Mouse (Mus musculus): ENCODE results near the gene Myadm.

Gene Myadm

DNA sequence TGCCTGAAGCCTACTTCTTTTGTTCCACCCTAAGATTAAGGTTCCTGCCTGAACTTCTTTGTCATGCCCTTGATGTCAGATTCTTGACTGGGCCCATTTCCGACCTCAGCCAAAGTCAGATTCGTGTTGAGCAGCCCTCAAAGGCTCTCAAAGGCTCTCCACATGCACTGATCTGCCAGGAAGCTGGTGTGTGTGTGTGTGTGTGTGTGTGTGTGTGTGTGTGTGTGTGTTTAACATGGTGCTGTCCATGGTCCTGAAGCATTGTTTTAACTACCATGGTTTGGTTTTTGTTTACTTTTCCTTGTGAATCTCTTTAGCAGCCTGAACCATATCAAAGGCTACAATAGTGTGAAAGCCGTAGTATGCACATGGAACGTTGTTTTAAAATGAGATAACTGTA lies 39.1 kb downstream of the Myadm start:
- DNase-seq = no peak

DNA sequence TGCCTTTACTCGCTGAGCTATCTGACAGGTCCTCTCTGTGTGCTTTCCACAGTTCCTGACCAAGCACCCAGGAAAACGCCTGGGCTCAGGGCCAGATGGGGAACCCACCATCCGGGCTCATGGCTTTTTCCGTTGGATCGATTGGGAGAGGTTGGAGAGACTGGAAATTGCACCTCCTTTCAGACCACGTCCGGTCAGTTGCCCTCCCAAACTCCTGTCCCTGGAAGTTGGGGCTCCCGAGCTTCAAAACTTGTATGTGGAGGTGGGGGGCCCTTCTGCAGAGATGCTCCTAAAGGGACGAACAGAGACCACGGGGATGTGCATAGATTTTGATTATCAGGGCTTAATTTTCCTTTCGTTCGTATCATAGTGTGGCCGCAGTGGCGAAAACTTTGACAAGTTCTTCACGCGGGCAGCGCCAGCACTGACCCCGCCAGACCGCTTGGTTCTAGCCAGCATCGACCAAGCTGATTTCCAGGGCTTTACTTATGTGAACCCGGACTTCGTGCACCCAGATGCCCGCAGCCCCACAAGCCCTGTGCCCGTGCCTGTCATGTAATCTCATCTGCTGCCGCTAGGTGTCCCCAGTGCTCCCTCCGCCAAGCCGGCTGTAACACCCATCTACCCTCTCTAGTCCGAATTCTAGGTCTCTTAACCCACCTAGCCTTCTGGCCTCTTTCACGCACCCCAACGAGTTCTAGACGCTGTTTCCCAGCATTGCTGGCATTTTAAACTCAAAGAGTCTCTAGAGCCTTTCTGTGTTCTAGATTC lies 41.1 kb downstream of the Myadm start:
- DNase-seq = peak; percentile 68 to 87

DNA sequence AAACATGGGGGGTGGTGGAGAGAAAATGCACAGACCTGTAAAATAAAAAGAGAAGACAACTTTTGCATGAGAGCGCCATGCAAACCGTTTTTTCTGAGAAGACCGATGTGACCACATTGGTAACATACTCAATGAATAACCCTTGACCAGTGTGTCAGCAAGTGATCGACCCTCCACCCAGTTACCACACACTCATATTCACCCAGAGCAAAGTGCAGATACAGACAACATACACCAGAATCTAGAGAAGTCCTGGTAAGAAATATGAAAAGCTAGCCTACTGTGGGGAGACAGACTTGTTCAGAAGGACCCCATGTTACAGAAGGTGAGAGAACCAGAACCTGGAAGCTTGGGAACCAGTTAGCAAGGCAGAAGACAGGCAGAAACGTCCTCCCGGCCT lies 42.3 kb downstream of the Myadm start:
- DNase-seq = no peak

DNA sequence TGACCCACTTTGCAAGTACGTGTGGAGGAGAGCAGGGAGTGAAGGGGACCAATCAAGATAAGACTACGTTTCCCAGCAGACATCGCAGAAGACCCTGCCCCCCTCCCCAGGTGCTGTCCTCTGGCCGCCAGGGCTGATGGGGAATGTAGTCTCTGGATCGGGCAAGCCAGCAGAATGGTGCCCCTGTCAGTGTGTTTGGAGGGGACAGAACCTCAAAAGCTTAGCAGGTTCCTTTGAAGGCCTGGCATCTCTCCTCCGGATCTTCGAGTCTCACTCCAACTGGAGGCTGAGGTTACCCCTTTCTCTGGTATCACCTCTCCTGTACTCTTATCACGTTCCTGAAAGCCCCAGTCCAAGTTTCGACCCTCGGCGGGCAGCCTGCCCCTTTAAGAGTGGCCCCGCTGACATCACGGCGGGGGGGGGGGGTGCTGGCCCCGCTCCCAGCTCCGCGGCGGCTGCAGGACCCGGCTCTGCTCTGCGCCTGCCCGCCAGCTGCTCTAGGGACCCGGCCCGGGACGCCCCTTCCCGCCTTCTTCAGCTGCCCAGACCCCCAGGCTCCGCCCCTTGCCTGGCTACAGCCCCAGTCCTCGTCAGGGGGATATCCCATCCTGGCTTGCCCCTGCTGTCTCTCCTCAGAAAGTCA lies 42.8 kb downstream of the Myadm start:
- DNase-seq = peak; percentile 42 to 61

DNA sequence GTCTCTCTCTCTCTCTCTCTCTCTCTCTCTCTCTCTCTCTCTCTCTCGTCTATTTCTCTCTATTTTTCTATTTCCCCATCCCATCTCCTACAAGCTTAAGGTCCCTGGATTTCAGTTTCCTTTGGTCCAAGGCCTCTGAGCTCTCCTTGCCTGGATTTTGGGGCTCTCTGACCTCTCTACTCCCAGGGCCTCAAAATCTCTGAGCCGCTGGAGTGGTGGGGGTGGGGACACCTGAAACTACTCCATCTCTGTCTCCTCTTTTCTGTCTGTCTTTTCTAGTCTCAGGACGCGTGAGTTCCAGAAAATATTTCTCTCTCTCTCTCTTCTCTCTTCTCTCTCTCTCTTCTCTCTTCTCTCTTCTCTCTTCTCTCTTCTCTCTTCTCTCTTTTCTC lies 43.3 kb downstream of the Myadm start:
- no peak for DNase-seq

DNA sequence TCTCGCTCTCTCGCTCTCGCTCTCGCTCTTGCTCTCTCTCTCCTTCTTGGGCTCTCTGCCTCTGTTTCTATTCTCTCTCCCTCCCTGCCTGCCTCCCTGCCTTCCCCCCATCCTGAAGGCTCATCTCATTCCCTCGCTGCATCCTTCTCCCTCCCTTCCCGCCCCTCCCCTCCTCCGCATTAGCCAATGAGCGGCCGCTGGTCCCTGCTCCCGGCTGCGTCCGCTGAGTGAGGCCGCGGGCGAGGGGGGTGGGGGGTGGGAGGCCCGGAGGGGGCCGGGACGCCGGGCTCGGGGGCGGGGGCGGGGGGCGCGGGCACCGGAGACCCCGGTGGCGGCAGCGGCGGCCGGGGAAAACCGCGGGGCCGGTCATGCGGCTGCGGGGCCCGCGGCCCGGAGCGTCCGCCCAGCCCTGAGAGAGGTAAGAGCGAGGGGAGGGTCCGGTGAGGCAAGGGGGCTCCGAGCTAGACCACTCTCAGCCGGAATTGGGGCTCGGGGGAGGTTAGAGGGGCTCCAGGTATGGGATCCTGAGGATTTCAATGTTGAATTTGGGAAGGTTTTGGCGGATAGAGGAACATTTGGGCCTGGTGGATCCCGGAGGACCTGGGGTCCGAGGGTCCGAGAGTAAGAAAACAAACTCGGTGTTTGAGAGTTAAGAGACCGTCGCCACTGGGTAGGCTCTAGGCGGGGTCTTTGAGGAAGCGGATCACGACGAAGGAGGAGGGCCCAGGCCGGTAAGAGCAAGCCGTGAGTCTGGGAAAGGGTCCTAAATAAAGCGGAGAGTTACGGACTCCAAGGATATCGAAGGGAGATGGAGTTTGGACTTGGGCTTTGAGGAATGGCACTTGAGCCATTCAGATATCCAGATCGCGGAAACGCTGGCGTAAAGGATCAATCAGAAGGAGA lies 44.0 kb downstream of the Myadm start, which contains the start of gene Cacng7:
Gene Cacng7 (plus strand): TSS at position 337 of the 903 bp plus-strand sequence.
- peak in 1 of 2 experiments; percentile 17 for DNase-seq

DNA sequence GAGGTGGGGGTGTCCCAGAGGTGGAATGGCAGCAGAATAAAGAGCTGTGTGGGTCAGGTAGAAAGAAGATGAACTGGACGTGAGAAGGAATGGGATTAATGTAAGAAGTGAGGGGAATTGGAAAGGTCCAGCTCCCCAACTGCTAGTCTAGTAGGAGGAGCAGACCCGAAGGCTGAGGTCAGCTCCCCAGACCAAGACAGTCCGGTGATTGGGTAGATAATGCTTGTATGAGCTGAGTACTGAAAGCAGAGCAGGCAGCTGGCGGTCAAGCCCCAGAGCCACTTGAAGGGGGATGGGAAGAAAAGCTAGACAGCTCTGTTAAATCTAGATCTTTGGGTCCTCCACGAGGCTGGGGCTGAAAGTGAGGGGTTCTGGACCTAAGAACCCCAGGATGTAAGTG lies 44.7 kb downstream of the Myadm start:
- DNase-seq = no peak

DNA sequence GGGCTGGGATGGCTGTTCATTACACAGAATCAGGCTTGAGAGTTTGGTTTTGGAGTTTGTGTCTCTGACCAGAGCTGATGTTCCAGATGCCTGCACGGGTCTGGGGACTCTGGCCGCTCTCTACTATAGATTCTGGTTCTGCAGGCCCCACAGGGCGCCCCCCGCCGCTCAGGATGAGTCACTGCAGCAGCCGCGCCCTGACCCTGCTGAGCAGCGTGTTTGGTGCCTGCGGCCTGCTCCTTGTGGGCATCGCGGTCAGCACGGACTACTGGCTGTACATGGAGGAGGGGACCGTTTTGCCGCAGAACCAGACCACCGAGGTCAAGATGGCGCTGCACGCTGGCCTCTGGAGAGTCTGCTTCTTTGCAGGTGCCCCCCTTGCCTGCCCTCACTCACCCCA lies 47.5 kb downstream of the Myadm start:
- DNase-seq = no peak

DNA sequence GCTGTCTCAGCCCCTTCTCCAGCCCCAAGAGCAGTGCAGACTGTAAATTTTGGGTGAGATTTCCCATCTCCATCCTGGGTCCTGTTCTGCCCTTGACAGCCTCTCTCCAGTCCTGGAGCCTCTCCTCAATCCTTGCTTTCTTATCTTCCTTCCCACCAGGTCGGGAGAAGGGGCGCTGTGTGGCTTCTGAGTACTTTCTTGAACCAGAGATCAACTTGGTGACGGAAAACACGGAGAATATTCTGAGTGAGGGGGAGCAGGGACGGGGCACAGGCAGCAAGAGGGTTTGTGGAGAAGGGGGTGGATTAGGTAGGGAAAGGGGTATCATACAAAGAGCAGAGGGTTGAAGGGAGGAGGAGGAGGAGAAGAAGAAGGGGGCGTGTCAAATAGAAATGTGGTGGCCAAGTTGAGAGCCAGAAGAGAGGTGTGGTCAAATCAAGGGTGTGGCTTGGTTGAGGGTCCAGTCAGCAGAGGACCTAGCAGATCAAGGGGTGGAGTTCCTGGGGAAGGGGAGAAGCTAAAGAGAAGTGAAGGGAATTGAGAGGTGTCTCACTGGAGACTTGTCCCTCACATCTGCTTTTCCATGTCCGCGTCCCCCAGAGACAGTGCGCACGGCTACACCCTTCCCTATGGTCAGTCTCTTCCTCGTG lies 49.5 kb downstream of the Myadm start:
- no peak for DNase-seq

DNA sequence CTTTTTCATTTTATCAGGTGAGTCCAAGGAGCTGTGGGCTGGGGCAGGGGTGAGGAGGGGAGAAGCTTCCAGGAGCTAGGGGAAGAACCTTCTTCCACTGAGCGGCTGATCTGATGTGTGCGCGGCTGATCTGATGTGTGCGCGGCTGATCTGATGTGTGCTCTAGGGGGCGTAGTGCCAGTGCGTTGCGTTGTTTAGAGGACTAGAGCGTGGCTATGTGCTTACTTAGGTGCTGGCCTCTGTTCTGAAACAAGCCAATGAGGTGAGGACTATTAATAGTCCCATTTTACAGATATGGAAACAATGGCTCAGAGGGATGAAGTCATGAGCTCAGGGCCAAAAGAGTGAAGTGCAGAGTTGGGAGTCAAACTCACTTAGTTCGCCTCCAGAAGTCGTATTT lies 50.1 kb downstream of the Myadm start:
- DNase-seq = no peak

DNA sequence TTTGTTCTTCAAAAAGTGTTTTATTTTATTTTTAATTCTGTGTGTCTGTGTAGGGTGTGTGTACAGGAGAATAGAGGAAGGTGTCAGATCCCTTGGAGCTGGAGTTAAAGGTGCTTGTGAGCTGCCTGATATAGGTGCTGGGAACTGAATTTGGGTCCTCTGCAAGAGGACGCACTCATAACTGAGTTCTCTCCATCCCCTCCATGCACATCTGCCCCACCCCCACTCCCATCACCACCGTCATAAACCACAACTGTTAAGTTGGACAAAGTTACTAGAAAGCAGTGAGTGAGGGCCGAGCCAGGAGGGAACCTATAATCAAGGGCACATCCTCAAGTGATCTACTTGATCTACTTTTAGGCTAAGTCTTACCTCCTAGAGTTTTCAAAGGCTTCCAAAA lies 55.0 kb downstream of the Myadm start:
- no peak for DNase-seq

DNA sequence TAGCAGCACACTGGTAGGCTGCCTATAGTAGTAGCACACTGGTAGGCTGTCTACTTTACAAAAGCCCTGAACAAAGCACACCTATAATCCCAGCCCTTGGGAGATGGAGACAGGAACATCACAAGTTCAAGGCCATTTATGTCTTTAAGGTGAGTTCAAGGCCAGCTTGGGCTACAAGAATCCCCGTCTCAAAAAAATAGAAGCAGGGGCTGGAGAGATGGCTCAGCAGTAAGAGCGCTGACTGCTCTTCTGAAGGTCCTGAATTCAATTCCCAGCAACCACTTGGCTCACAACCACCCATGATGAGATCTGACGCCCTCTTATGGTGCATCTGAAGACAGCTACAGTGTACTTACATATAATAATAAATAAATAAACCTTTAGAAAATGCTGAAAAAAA lies 56.4 kb downstream of the Myadm start:
- no peak for DNase-seq

DNA sequence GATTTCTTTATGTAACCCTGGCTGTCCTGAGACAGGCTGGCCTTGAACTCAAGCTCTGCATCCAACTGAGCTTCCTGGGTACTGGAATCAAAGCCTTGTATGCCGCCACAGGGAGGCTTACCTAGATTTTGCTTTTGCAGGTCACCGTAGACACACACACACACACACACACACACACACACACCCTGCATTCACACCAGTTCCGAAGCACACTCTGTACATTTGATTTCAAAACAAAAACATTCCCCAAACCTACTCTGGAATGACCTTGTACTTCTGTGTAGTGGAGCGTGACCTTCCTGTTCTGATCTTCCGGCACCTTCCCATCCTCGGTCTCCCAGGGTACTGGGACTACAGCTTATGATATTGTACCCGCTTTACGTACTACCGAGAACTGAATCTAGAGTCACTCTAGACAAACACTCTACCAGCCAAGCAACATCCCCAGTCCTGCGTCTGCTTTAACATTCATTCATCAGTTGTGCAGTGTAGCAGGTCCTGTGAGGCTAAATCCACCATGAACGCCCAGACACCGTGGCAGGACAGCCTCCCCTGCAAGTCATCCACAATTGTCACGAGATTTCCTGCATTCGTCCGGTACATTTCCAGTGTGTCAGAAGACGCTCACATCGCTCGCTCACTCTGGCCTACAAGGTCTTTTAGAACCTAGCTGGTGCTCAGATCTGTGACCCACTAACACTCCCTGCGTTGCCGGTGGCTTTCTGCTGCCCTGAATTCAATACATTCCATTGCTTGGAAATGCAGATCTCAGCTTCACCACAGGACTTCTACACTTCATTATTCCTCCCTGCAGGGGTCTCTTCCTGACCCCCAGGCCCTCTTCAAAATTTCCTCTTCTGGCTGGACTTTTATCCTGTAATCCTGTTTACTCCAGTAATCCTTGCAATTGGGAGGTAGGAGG lies 58.7 kb downstream of the Myadm start:
- no peak for DNase-seq

DNA sequence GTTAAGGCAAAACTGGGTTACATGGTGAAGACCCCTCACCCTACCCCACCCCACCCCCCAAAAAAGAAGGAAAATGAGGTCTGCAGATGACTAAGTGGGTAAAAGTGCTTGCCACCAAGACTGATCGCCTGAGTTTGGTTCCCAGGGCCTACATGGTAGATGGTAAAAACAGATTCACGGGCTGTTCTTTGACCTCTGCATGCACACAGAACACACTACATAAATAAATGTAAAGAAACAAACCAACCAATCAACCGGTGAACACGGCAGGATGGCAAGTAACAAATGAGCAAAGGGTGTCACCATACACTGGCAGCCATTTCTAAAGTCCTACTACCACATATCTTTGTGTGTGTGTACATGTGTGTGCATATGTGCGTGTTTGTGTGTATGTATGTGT lies 59.4 kb downstream of the Myadm start:
- no peak for DNase-seq

DNA sequence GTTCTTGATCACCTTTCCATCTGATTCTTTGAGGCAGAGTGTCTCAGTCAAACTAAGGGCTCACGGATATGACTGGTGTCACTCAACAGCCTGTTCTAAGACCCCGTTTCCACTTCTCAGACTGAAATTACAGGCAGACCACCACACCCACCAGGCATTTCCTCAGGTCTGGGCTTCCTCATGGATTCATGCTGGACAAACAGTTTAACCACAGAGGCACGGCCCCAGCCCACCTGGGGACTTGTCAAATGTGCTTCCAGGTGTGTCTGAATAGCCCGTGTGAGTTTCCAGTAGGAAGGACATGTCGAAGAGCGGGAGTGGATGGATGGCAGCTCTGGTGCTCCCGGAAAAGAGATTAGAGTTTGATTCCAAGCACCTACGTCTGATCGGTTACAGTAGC lies 60.9 kb downstream of the Myadm start:
- no peak for DNase-seq
